Mouse (Mus musculus) retina, embryonic 14.5 days (tissue): ENCODE results near the gene Lrch2.
"Not testable (repeated sequence)": the region's sequence is repeated elsewhere in the genome, so short reads cannot be mapped to it uniquely, and the experiment has no call there.

Source experiments
- DNase-seq: peaks from one replicate; pipeline ENCODE4 v3.0.0-alpha.2; 2015; ENCODE audit warnings: low spot score

Lrch2 gene

DNA sequence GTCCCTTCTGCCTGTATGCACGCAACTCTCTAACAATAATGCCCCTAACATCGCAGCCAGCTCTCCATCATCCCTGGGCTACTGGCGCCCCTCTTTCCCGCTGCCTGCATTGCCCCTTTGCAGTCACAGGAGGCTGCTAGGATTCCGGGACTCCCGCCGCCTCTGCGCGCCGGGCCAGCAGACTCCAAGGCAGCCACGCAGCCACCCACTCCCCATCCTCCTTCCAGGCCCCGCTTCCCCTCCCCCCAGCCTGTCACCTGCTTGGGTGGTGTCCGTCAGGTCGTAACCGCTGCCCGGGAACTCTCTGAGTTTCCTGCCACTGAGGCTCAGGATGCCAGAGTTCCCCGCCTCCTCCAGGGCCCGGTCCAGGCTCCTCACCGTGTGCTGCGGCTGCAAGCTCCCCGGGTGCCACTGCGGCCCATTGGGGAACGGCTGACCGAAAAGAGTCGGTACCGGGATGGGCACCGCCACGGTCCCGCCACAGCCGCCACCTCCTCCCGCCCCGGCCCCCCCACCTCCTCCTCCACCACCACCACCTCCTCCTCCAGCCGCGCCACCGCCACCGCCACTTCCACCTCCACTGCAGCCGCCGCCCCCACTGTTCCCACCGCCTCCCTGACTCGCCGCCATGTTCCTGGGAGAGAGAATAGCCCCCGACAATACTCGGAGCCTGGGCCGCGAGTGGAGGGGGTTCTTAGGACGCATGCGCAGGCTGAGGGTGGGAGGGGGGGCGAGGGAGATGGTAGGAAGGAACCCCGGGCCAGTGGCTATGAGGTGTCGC lies at the start of gene Lrch2:
Lrch2 (minus strand) TSS at position 661 of the 781 bp plus-strand sequence.
- peak; percentile 68 for DNase-seq

DNA sequence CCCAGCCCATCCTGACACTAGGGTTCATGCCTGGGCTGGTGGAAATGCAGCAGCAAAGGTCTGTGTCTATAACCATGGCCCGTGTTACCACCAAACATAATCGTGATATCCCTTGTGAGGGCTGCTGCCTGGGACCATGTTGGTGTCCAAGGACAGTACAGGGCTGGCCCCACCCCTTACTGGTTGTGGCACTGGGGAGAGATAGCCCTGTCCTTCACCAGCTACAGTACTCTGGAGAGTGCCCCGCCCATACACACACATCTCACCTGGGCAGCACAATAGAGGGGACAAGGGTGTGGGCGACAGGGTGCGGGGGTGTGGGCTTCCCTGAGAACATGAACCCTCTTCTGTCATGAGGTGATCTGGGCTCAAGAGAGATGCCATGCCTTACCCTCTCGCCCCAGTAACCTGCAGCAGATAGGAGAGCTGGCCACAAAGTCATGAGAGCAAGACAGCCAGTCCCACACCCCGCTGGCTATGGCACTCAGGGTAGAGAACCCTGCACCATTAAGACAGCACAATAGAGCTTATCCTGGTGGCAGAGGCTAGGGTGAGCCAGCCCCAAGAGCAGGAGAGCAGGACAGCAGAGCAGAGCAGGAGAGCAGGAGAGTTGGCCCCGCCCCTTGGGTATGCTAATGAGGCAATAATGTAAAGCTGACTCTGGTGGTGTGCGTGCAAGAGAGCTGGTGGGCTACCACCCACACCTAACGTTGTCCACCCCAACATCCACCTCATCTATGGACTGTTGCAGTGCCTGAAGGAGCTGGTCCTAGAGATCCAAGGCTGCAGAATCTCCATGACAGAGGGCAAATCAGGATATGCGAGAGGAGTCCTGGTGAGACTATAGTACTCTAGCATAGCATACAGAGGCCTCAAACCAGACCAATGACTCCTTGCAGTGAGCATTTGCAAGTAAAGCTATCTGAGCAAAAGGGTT lies 12.7 kb downstream of the Lrch2 start:
- no peak for DNase-seq

GRCm38 (mm10) chrX:147538377-147538776 lies 15.5 kb downstream of the Lrch2 start:
- no peak for DNase-seq

DNA sequence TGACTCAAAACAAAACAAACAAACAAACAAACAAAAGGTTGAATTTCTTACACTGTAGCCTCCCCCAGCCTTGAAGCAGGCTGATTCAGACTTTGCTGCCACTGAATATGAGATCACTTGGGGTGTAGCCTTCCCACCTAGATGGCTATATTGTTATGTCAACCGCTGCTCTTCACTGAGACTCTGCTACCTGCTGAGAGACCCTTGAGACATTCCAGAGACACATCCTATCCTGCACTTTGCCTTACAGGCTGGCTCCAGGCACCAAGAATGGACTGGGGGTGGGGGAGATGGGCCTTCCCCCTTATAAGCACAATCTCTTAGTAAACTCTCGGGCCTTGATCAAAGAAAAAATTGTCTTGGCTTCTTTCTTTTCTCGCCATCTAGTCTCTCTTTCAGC lies 16.8 kb downstream of the Lrch2 start:
- not testable (repeated sequence) for DNase-seq

DNA sequence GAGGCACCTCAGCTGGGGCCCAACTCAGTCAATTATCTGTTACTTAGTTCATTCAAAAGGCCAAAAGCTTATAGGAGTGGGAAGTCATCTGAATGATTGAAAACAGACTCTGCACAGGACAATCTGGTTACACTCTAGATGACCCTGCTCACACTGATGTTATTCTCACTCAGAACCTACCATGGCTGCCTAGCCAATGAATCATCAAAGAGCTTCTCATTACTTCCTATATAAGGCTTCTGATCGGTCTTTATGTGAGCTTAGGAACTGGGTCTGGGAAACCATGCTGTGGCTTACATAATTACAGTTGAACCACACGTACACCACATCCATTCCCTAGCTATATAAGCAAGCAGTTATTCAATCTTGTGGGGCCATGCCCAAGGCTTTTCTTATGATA lies 18.3 kb downstream of the Lrch2 start:
- no peak for DNase-seq

- no peak for DNase-seq
Measured at GRCm38 (mm10) chrX:147531675-147532074, 22.2 kb downstream of the Lrch2 start.

- DNase-seq: no peak
Measured at GRCm38 (mm10) chrX:147527646-147528172, 26.2 kb downstream of the Lrch2 start.

DNA sequence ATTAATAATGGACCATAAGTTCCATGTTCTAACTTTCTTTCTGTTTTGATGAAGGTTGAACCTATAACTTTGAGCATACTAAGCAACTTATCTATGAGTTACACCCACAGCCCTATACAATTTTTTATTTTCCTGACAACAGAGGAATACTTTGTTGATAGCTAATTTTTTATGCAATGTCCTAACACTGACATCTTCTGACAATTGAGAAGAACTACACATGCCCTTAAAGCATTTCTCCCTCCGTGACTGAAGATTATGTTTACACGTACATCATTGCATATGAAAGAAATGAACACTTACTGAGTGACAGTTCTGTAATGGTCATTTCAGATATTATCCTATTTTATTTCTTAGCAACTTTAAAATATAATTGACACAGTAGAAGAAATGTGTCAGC lies 64.3 kb downstream of the Lrch2 start:
- no peak for DNase-seq

GRCm38 (mm10) chrX:147453610-147454009 lies 100.3 kb downstream of the Lrch2 start, which contains the start of gene Vmn1r239-ps:
Vmn1r239-ps (minus strand) TSS chrX:147453710.
- DNase-seq: not testable (repeated sequence)

GRCm38 (mm10) chrX:147443386-147443785 lies 110.5 kb downstream of the Lrch2 start:
- no peak for DNase-seq

DNA sequence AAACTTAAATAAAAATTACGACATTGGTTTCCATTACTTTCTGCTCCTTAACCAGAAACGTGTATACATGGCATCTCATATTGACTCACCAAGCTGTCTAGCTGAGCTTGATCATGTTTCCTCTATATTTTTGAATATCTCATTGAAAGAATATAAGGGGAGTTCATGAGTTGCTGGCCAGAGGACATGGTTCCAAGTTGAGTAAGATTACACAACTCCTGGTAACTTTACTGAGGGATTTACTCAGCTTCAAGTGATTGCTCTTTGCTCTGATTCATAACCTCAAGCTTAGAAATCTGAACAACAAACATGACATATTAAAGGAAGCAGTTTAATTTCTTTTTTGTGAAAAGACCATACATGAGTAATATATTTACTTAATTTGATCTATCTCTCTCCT lies 118.5 kb downstream of the Lrch2 start:
- DNase-seq: no peak

DNA sequence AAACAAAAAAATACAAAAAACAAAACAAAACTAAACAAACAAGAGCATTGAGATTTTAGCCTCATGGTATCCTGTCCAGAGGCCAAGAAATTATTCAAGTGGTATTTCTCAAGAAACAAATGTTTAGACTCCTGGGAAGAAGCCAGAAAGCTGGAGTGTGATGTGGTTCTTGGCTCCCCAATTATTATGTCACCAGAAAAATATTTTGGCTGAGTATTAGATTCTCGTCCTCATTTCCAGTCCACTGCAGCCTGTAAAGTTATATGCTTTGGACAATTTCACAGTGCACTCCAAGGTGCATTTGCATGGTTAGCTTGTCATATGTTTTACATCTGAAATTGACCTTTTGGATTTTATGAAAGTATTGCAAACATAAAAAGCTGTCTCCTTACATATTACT lies 124.1 kb downstream of the Lrch2 start:
- no peak for DNase-seq

DNA sequence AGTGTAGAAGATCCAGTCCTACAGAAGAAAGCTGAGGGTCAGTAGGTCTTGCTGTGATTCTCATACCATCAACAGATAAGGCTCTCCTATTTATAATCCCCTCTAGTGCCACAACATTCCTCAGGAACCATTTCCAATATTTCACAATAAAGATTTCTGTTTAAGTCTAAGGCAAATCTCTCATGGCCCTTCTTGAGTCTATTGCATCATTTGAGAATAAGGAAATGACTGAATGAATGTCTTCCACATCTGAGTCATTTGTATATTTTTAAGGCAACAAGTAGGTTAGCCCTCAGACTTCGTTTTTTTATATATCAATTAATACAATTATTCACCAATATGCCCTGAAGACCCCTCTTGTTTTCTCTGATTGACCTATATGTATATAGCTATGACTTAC lies 124.8 kb downstream of the Lrch2 start, which contains the start of gene Il13ra2:
Il13ra2 (minus strand) TSS at position 64 of the 400 bp plus-strand sequence.
- no peak for DNase-seq
